Mouse (Mus musculus) stomach, postnatal 0 days (tissue): ENCODE measurements at regions not wholly inside any gene's neighbourhood (a gene's known extent, or its start where the extent isn't known, plus 50 kb on each side); places are given as distances from the start of the nearest gene placed in this dataset.

Experiments used
- CTCF ChIP-seq: IDR thresholded peaks from 2 replicates; pipeline ENCODE4 v1.5.1; 2016; ENCODE audit warnings: antibody characterized with exemption, low read depth, mild to moderate bottlenecking, moderate library complexity
- EP300 ChIP-seq: optimal IDR thresholded peaks from 2 replicates; pipeline ENCODE3; 2016; ENCODE audit warnings: antibody characterized with exemption

DNA sequence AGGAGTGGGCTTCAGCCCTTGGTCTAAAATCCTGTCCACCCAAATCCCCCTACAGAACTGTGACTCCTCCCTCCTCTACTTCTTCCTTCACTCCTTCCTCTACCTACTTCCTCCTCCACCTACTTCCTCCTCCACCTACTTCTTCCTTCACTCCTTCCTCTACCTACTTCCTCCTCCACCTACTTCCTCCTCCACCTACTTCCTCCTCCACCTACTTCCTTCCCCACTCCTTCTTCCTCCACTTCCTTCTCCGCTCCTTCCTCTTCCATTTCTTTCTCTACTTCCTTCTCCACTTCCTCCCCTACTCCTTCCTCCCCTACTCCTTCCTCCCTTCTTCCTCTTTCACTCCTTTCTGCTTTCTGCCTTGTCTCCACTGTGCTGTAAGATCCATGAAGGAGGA is 152.9 kb downstream of the Zfp36l2 start:
- no peak for TF ChIP-seq CTCF
- TF ChIP-seq EP300 = no peak
